Mouse (Mus musculus): ENCODE measurements around the gene Opn5. TPM values are rescaled to one million over a fixed set of nuclear protein-coding genes. Genes with fewer than 3 reads are reported as not detected.

Opn5 gene
- total RNA-seq (2021) = not detected

DNA sequence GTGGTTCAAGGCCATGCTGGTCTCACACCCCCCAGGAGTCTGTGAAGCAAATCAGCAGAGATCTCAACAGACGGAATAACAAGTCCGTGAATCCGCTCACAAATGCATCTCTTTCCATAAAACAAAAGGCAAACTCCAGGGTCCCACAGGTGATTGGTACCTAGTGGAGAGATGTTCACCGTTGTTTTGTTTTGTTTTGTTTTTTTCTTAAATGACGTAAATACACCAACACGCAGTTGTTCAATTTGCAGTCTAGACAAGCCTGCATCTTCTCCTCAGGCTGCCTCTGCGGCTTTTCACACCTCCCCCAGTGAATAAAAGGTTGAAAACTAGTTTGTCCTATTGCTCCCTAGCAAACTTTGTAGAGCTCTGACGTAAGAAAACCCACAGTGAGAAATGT, at the start of gene Opn5:
Opn5 (minus strand) TSS at position 101 of the 400 bp plus-strand sequence.
- intact Hi-C loops (cut with DNase I) = loop anchor here (10.0 kb wide), 1 partner anchor 334 kb away; no protein-coding TSS in a partner anchor
- DNase-seq = no peak

GRCm38 (mm10) chr17:42658634-42659422, 47.6 kb upstream of the Opn5 start:
- intact Hi-C loops (cut with DNase I) = no loop called here
- peak; percentile 29 for DNase-seq

GRCm38 (mm10) chr17:42643416-42643815, 32.2 kb upstream of the Opn5 start:
- DNase-seq = no peak
- intact Hi-C loops (cut with DNase I) = no loop called here

DNA sequence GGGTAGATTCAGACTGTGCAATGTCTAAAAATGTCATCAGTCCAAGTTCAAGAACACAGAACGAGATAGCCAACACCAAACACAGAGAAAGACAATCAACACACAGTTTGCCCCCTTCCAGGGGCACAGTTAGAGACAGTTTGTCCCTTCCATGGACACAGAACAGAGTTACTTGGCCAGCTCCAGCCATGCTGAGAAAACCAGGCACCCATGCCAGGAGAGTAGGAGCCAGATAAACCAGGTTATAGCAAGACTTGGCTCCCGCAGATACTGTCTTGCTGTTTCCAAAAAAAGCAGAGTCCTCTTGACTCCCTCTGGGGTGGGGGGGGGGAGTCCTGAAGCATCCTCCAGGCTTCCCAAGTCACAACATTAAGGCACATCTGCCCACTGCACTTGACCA, 19.0 kb upstream of the Opn5 start:
- DNase-seq = no peak
- intact Hi-C loops (cut with DNase I) = no loop called here

DNA sequence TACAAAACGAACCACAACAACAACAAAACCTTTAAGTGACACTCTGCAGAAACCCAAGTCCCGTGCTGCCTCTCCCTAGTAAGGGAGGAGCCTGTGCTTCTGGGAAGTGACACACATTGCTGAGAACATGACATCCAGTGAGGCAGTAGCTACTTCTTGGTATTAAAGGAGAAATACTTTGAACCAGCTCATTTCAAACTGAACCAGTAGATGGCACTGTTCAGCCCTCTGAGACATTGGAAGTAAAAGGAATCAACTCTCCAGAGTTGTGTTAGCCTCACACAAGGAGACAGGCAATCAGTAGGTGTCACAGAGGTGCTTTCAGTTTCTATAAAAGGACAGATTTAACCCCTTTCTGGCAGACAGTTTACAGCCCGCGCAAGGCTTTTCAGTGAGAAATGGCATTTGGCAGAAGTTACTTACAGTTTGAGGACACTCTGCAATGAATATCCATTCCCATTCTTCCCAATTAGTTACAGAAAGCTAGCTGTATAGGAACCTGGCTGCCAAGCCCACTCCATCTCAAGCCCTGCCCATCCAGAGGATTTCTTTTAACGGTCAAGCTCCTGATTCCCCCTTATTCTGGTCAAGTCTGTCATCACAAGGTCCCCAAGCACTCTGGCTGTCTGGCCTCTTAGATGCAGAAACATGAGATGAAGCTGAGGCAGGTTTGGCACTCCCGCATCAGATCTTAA, 2.0 kb upstream of the Opn5 start:
- intact Hi-C loops (cut with DNase I) = loop anchor here (10.0 kb wide), 1 partner anchor 332 kb away; no protein-coding TSS in a partner anchor
- peak; percentile 4 for DNase-seq

DNA sequence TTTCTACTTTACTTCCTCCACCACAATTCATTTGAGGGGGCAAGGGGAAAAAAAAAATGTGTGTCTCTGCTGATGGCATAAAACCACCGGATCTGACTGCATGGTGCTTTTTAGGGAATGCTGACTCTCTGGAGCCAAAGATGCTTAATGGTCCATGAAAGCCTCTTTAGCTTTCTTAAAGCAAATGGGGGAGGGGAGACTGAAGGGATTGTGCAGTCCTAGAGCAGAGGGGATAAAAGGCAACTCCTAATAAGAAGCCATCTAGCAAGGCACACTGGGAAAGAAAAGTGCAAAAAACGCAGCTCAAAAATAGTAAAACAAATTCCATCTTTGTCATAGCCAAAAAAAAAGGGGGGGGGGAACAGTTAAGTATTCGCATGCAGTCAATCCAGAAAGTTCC, 2.9 kb downstream of the Opn5 start:
- intact Hi-C loops (cut with DNase I) = loop anchor here (10.0 kb wide), 1 partner anchor 293 kb away; the partner anchor contains the start of gene Ptchd4
- DNase-seq = no peak

DNA sequence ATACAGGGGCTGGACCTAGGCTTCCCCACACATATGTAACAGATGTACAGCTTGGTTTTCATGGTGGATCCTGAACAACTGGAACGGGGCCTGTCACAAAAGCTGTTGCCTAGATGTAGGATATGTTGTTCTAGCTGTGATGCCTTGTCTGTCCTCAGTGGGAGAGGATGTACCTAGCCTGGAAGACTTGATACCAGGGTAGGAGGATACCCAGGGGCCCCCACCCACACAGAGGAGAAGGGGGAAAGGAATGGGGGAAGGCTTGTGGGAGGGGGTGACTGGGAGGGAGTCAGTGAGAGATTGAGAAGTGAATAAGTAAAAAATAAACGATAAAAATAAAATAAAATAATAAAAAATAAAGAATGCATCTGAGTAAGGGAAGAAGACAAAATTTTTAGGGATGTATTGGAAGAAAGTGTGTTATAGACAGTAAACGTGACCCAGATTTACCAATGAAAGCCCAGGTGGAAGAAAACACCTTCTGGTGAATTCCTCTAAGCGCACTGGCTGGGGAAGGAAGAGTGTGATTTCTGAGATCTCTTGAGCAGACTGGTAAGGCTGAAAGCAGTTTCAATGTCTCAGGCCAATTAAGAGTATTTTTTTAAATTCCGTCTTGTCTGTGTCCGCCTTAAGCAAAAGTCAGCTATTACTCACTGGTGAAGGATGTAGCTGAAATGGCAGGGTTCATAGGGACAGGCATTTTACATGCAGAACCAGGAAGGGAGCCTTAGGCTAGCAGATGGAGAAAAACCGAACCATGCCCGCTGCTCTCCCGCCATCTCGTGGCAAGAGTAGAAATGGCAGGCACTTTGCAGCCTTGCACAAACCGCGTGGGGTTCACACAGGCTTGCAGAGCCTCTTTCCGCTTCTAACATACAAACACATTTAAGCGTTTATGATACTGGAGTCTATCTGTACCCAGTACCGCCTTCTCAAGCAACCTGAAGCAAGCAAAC, 8.1 kb downstream of the Opn5 start:
- peak; percentile 80 for DNase-seq
- intact Hi-C loops (cut with DNase I) = loop anchor here (5.0 to 10.0 kb wide), 2 partner anchors 288 to 1626 kb away; partner anchors contain the start of gene Ptchd4

- intact Hi-C loops (cut with DNase I) = no loop called here
- no peak for DNase-seq
Observed at GRCm38 (mm10) chr17:42586486-42586885, 24.7 kb downstream of the Opn5 start.

DNA sequence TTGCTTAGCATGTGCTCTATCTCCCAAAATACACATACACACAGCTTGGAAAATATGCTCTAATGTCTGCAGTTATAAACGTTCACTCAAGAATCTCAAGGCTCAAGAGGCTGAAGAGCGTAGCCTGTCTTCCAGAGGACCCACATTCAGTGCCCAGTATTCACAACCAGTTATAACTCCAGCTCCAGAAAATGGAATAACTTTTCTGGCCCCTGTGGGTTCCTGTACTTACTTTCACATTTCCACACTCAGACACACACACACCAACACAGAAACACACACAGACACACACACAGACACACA, 28.2 kb downstream of the Opn5 start:
- intact Hi-C loops (cut with DNase I) = no loop called here
- no peak for DNase-seq

DNA sequence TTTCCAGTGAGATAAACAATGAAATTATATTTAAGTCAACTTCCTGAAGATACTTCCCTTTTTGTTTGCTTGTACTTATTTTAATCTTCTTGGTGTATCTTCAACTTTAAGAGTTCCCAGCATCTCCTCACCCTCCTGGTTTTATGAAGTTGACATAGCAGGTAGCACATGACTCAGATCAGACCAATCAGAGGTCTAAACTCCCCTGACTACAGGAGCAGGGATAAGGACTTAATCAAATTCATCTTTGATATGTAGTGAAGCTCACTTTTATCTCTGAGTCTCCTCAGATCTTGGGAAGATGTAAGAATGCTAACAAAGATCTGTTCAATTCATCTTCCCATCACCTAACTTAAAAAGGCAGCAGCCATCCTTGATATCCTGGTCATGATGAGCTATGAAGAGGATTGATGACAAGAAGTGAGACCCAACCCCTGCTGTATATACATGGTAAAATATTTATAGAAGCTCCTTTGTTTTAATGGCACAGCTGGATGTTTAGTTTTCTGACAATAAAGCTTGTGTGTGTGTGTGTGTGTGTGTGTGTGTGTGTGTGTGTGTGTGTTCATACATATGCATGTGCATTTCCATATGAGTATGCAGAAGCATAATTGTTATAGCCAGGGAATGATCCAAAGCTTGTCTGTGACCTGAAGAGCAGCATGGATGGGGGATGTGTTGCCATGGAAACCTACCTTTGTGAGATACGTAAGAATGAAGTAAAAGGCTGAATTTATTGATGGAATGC, 28.7 kb downstream of the Opn5 start:
- intact Hi-C loops (cut with DNase I) = no loop called here
- no peak for DNase-seq

DNA sequence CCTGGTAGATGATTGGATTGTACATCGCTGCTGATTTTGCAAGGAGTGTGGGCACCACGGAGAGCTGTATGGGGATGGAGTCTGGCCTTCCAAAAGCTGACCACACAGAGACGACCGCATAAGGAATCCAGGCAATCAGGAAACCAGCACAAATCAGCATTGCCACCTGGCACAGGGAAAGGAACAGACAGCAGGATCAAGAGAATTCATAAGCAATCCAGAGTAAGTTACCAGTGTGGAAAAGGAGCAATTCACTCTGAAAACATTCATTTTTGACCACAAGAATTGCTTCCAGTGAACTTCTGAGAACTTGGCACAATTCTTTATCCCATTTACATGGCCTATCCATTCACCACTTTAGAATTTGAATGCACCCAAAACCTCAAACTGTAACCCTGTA, 30.6 kb downstream of the Opn5 start:
- intact Hi-C loops (cut with DNase I) = no loop called here
- DNase-seq = no peak

DNA sequence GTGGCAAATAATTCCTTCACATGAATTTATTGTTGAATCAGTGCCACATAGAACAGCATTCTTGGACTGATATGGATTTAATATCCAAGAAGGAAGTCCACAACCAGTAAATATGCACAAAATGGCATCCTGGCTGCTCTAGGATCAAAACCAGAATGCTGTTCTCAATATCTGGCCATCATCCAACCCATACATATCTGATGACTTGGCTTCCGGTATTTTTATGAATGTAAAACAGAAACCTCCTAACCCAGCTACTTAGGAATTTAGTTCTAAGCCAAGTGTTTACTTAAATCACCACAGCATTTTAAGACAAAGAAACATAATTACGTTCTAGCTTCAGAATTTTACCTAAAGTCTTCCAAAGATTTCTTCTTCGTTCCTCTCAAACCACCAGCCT, 31.0 kb downstream of the Opn5 start:
- intact Hi-C loops (cut with DNase I) = no loop called here
- no peak for DNase-seq

GRCm38 (mm10) chr17:42576671-42577168, 34.5 kb downstream of the Opn5 start:
- intact Hi-C loops (cut with DNase I) = no loop called here

GRCm38 (mm10) chr17:42573786-42574185, 37.4 kb downstream of the Opn5 start:
- no peak for DNase-seq
- intact Hi-C loops (cut with DNase I) = no loop called here

More at GRCm38 (mm10) chr17:42576671-42577168, 34.5 kb downstream of the Opn5 start:
- DNase-seq = no peak

DNA sequence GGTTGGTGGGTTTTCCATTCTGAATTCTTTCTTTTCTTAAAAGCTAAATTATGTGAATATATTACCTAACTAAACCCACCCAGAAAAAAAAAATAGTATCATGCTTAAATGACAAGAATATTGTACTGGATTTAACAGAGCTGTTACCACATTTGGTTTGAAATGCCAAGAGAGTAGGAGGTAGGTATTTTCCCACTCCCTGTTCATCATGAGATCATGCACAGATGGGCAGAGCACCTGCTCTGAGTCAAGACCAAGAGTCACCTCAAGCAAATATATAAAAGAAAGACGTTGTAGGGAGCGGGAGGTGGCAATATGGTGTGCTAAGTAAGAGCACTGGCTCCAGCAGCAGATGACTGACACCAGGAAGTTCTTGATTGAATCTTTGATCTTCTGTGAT, 61.6 kb downstream of the Opn5 start:
- no peak for DNase-seq

DNA sequence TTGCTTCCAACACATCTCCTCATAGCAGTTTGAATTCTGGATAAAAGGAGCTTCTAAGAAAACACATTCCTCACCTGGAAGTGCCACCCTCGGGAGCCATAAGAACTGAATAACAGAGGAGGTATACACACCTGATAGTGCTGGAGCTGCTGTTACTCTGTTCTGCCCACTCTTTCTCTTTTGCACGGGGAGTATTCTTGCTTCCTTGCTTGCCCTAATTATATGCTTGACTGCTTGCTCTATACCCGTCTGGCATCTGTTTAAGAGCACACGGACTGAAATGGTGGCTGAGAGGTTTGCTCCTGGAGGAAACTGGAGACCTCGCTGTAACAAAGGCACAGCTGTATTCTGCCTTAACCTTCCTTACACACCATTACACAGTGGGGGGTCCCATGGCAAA, 81.0 kb downstream of the Opn5 start:
- intact Hi-C loops (cut with DNase I) = no loop called here
- DNase-seq = no peak

More for the DNA sequence above, 61.6 kb downstream of the Opn5 start:
- intact Hi-C loops (cut with DNase I) = no loop called here

DNA sequence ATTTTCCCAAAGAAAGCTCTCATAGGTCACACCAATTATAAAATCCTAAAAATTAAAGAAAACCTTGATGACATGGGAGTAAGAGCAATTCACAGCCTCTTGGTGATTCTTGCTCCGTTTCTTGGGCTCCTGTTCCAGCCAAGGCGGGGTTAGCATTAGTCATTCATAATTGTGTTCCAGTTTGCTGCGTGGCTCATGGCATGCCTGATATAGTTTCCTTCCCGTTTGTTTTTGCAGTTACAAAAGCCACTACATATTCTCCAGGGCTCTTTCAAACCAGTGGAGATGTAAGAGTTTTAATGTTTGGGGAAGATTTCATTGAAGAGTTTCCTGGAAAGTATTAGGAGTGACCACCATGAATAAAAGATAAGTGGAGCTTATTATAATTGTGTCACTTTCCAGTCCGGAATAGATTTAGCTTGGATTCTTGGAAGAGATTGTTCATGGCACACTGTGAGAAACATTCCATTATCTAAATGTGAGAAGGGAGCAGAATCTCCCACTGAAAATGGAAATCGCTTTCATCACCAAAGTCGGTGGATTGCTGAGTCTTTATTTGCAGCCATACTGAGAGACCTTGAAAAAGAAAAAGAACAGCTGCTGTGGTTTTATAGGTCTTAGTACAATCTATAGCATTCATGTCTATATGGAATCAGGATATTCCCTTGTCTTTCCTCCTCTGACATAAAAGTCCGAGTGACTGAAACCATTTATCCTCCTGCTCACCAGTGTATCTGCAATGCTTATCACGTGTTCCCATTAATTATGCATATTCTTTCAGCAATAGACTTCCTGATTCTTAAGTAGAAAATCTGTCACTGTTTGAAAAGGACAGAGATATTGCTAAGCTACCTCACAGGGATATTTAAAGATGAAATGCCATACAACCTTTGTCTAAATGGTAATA, 101.6 kb downstream of the Opn5 start:
- intact Hi-C loops (cut with DNase I) = no loop called here
- no peak for DNase-seq

Data from left cerebral cortex, postnatal 4 days (tissue).